Mouse (Mus musculus) liver, adult 2 months (tissue): ENCODE data around the gene Art3.

Source experiments
- CTCF ChIP-seq: fragments of 200-500 bp; IDR thresholded peaks from 2 replicates; pipeline ENCODE4 v1.5.1; 2011; ENCODE audit warnings: low read depth, low read length, control low read depth
- POLR2A ChIP-seq: fragments of 200-500 bp; IDR thresholded peaks from 2 replicates; pipeline ENCODE4 v1.6.1; 2011; ENCODE audit warnings: low read length, control low read depth; ENCODE audit not compliant: insufficient read depth; ENCODE audit errors: extremely low read depth

GRCm38 (mm10) chr5:92395764-92396163 is 64.1 kb downstream of the Art3 start:
- TF ChIP-seq CTCF (no peak), POLR2A (no peak)
